Mouse (Mus musculus) telencephalon, adult 2 months (tissue): ENCODE data around the gene Rac3.
"Not testable (repeated sequence)": the region's sequence is repeated elsewhere in the genome, so short reads cannot be mapped to it uniquely, and the experiment has no call there.

Experiments
- DNase-seq: peaks from one replicate; pipeline ENCODE4 v3.0.0-alpha.2; 2011; ENCODE audit warnings: low read depth, low spot score

Rac3 gene

DNA sequence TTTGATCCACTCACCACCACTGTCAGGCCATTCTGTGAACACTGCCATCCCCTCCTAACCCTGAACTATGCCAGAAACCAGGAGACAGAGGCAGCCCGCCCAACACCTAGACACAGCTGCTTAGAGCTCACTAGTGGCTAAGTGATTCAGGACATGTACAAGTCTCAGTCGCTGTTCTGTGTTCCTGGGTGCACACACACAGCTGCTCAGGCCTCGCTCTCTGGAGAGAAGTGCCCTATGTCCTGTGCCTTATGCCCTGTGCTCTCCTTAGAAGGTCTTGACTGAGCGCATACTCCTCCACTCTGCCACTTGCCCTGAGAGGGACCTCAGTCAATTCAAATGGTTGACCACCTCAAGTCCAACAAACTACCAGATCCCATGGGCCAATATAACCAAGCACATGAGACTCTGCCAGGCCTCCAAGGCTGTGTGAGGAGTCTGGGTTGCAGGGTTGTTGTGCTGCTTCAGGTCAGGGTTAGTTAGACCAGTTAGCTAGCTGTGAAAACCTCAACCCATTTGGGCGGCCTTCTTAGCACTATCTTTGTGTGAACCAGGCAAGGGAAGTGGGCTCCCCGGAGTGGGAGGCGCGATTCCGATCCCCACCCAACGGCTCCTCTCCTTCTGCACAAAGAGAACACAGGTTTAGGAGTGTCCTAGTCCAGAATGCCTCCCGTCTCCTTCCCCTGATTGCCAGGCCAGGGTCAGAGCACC, 7.4 kb downstream of the Rac3 start:
- DNase-seq: no peak

DNA sequence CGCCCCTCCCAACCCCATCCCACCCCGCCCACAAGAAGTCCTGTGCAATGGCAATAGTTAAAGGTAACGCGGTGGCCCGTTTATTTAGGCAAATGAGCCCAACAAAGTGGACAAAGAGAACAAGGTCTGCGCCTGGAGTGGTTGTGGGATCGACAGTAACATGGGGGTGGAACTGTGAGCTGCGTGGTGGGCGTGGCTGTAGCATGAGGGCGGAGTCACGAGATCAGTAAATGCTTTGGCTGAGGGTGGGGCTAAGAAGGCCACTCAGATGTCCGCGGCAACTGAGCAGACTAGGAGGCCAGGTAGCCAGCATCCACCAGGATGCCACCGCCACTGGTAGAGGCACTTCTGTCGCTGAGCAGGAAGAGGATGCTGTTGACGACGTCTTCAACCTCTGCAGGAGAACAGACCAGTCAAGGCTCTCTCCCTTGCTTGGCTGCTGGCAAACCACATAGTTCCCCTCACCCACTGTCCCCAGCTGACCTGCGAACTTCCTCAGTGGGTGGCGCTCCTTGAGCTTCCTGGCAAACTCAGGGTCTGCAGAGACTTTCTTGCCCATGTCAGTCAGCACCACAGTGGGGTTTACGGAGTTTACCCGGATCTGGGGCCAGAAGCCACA, 8.3 kb downstream of the Rac3 start:
- not testable (repeated sequence) for DNase-seq

DNA sequence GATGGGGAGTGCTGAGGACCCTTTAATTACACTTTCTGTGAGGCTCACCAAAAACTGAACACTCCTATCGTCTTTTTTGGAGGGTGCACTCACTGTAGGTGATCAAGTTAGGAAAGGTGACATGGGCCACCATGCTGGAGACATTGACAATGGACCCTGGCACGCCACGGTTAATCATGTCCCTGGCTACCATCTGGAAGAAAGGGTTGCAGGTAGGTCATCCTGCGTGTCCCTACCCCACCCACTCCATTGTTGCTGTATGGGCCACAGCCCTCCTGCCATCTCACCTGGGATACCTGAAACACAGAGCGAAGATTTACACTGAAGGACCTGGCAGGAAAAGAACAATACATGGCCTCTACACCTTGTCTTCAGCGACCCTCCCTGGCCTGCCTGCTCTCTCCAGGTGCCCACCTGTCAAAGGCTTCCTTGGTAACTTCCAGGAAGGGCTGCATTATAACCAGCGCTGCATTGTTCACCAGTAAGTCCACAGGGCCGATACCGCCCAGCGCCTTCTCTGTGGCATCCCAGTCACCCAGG, 9.1 kb downstream of the Rac3 start:
- no peak for DNase-seq

DNA sequence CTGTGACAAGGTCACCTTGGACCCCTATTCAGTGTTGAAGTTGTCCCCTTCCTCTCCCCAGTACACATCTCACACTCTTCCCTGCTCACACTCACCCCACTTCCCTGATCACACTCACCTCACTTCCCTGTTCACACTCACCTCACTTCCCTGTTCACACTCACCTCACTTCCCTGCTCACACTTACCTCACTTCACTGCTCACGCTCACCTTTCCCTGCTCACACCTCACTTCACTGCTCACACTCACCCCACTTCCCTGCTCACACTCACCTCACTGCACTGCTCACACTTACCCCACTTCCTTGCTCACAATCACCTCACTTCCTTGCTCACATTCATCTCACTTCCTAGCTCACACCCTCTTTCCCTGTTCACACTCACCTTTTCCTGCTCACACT, 10.1 kb downstream of the Rac3 start:
- no peak for DNase-seq

DNA sequence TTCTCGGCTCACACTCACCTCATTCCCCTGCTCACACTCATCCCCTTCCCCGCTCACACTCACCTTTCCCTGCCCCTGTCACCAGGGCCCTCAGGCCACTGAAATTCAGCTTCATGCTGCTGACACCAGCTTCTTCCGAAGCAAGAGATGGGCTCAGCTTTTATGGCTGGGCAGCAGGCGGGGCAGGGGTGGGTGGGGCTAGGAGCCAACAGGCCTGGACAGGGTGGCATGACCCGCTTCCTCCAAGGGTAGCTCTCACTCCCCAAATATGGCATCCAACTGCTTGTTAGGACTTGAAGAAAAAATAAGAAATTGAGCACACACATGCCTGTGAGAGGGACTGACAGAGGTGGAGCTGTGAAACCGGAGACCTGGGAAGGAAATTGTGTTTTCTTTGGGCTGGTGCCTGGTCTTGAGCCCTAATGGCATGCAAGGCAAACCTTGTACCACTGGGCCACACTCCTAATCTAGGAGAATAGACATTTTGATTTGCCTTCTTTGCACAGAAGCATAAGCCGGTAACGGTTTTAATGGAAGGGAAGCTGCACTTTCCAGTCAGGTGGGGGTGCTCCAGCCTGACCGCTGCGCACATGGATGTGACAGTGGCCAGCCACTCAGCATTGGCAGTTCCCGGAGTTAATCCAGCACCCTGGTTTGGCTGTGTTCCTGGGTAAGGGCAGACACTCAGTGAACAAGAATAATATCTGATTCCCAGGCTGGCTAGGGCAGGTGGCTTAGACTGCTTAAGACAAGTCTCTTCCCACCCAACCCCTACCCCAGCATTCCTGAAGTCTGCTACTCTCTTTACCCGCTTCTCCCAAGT, 10.8 kb downstream of the Rac3 start, which contains the start of gene Cbr2:
Cbr2 (minus strand) TSS at position 257 of the 823 bp plus-strand sequence.
- DNase-seq: no peak

DNA sequence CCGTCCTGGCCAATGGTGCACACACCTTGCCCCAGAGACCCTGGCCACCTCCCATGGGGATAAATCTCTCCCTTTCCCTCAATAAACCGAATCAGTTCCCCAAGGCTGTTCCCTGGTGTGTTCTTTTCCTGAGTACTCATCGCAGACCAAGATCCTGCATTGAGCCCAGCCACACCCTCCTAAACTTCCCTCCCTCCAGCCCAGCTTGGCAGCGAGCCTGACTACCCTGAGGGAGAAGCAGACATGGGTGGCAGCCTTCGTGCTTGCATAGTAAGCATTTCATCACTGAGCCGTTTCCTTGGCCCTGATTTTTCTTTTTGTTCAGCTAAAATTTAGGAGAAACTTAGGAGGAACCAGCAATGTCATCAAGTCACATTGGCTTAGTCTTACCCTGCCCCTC, 12.3 kb downstream of the Rac3 start:
- DNase-seq: no peak

DNA sequence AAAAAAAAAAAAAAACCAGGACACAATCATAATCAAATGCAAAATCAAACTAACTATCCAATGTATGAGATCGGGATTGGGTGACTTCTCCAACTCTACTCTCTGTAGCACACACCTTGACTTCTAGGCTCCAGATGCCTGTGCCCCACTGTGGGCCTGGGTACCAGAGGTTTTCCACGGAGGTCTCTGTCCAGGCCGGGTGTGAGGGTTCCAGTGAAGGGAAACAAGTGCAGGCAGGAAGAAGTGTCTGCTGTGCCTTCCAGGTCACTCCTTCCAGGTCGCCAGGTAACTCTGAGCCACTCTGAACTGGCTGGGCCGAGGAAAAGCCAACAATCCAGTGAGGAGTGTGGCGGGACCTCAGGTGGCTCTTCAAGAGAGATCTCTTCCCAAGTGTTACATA, 15.2 kb downstream of the Rac3 start:
- DNase-seq: no peak

DNA sequence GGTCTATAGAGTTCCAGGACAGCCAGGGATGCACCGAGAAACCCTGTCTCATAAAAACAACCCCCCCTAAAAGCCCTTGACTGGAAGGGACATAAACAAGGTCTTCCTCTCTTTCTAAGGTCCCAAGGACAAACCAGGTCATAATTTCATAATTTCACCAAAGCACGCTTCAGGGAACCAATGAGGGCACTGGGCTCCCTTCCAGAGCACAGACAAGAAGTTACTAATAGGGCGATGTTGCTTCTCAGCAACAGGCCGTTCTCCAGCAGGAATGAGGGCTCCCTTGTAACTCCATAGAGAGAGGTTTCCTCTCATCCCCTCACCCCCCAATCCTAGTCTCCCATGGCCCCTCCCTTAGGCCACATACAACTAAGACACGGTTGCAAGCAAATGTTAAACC, 19.7 kb downstream of the Rac3 start:
- no peak for DNase-seq

DNA sequence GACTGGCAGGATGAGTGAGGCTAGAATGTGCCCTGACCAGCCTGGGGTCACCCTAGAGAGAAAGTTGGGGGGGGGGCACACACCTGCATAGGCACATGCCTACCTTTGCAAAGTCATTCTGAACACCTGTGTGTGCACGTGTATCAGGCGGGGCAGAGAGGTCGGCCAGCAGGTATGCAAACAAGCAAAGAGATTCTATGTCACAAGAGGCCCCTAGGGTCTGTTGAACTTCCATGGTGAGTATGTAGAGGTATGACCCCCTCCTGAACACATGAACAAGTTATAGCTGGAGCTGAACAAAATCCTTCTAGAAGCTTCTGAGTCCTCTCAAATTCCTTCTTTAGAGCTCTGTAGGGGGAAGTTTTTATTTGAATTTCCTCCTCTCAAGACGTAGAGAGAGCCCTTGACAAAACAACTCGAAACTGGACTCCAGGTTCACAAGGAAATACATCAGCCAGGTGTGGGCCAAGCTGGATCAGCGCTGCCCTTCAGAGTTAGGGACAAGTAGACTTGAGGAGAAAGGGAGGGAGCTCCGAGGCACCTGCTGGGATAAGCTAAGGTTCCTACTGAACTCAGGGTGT, 22.9 kb downstream of the Rac3 start:
- no peak for DNase-seq

DNA sequence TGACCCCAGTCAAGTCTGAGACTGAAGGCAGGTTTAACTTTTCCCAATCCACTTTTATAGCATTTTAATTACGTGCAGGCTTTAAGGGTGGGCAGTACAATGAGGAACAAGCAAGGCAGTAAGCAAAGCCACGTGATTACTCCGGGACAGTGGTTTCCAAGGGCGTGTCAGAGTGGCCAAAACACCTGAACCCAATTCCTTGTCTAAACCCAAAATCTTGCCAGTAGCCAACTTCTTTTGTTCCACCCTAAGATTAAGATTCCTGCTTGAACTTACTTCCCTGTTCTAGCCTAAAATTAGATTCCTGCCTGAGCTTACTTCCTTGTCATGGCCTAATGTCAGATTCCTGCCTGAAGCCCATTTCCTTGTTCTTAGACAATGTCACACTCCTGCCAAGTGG, 26.7 kb downstream of the Rac3 start:
- DNase-seq: no peak

DNA sequence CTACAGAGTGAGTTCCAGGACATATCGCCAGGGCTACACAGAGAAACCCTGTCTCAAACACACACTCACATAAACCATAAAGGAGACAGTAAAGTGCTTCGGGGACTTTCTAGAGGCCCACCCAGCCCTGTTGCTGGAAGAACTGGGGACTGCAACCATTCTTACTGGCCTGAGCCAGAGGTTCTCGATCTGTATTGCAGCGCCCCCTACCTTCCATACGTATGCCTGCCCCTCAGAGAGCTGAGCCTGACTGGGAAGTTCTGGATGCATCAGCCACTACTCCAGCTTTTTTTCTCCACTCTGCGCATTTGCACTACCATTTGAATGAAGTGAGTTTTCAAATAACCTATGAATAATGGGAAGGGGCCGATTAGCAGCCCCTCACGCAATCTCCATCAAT, 28.2 kb downstream of the Rac3 start:
- no peak for DNase-seq

DNA sequence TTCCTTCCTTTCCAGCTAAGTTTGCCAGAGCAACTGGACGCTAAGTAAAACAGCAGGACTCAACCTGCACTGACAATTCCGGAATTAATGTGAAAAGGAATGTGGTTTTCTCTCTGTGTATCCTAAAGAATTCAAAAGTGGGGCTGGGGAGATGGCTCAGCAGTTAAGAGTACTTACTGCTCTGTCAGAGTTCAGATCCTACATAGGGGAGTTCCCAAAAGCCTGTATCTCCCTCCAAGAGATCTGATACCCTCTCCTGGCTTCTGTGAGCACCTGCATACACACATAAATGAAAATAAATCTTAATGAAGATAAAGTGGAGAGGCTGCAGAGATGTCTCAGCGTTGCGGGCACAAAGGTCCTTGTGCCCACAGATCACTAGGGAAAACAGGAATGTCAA, 30.3 kb downstream of the Rac3 start:
- no peak for DNase-seq

DNA sequence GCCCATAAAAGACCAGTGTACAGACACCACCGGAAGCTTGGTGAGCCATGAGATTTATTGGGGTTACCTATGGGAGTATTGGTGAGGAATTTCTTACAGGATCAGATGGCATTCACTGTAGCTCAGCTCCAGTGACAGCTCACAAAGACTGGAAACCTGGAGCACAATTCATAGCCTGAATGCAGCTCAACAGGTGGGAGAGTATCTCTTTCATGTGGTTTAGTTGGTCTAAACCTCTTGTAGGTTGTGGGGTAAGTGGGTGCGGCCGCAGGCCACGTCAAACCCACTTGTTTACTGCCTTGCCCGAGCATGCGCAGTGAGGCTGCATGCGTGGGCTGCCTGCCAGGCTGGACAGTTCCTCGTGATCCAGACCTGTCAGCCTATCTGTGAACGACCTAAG, 39.0 kb downstream of the Rac3 start:
- DNase-seq: no peak

DNA sequence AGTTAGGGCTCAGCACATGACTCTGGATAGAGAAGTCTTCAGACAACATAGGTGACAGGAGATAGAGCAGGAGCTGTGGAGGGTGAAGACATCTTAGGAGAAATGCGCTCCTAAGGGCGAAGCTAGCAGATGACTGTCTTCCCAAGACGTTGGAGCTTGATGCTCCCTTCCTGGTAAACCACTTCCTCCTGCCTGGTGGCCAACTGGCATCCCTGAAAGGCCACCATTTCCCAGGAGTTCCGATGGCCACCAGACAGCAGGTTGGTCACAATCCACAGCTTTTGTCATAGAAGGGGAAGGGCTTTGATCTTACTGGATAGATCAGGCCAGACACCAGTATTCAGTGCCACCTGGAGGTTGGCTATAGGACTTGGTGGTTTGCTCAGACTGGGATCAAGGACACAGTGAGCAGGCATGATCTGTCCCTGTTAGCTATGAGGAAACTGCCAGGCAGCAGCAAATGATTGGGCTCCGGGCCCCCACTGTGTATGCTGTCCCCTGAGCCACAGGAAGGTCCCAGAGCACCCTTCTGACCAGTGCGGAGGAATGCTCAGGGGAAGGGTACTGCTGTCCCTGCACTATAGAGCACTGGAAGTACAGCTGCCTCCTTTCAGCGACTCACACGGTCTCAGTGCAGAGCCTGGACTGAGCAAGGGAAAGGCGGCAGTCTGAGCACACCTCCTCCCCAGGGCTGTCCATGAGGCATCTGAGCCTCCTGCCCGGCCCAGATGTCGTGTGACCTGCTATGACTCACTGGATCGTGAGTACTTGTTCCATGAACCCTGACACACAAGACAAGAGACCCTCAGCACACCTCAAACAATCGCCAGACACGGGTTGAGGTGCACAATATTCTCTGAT, 40.8 kb downstream of the Rac3 start:
- DNase-seq: no peak

DNA sequence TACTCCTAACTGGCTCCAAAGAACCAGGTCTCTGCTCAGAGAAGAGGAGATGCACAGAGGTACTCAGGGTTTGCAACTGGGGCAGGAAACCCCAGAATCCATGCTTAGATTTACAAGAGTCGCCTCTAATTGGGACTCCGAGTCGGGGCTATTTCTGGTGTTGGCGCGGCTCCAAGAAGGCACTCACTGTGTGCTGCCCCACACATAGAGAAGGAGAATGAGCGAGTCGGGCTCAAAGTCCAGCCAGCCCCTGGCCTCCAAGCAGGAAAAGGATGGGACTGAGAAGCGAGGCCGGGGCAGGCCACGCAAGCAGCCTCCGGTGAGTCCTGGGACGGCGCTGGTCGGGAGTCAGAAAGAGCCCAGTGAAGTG, 41.4 kb downstream of the Rac3 start, which contains the start of gene Hmga1b:
Hmga1b (plus strand) TSS at position 123 of the 370 bp plus-strand sequence.
- DNase-seq: not testable (repeated sequence)

DNA sequence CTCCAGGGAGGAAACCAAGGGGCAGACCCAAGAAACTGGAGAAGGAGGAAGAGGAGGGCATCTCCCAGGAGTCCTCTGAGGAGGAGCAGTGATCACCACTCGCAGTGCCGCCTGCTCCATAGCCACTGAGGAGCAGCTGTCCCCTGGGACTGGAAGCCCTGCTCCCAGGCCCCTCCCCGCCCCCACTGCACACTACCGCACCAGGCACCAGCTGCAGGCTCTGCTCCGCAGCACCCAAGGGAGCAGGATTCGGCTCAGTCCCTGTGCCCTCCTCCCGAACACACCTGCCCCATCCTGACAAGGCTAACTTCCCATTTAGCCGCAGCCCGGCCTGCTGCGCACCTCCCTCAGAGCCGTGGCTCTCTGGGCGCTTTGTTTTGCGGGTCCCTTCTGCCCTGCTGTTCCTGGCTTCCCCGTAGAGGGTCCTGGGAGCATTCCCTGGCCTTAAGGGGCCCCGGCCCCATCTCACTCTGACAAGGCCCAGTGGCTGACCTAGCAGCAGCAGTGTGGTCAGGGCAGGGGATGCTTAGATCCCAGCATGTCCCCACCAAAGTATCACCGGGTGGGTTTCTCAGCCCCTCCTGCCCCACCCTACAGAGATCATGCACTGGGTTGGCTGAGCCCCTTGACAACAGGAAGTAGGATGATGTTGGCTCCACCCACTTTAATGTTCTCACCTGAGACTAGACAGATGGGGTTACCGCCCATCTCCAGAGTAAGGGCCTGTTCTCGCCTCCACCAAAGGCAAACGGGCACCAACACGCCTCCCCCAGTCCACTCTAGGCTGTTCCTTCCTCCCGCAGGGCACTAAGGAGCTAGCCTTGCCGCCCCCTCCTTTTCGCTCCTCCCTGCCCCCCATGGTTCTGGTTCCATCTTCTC, 42.1 kb downstream of the Rac3 start:
- not testable (repeated sequence) for DNase-seq

DNA sequence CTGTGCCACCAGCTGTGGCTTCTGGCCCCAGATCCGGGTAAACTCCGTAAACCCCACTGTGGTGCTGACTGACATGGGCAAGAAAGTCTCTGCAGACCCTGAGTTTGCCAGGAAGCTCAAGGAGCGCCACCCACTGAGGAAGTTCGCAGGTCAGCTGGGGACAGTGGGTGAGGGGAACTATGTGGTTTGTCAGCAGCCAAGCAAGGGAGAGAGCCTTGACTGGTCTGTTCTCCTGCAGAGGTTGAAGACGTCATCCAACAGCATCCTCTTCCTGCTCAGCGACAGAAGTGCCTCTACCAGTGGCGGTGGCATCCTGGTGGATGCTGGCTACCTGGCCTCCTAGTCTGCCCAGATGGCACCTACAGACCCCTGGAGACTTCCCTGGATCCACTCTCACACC, 45.8 kb downstream of the Rac3 start:
- DNase-seq: not testable (repeated sequence)

DNA sequence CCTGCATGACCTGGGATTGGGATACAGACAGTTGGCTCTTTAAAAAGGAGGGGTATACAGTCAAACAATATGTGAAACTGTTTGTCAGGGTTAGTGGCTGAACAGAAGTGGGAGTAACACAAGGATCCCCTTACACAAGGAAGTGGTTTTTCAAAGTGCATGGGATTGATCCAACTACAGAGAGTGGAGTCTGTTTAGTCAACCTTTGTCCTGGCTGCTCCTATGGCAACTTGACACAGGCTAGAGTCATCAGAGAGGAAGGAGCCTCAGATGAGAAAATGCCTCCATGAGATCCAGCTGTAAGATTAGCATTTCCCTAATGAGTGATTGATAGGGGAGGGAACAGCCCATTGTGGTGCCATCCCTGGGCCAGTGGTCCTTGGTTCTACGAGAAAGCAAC, 46.9 kb downstream of the Rac3 start:
- no peak for DNase-seq

DNA sequence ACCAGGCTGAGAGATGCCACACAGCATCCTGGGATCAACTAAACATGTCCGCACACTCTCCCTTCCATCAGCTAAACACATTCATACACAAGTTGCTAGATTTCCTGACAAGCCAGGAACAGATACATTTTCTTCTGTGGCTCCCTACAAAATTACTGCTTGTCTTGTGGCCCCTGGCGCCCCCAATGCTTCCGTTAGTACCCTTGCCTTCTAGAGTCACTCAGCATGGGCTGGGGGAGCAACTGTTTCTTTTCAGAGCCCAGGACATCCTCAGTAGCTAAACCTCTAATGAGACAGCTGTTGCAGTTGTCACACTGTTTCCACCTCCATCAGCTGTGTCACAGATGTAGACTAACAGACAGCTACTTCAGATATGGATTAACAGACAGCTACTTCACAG, 51.5 kb downstream of the Rac3 start:
- no peak for DNase-seq
